Mouse (Mus musculus) olfactory bulb, adult 2 months (tissue): ENCODE measurements around the gene Utrn. TPM values are rescaled to one million over a fixed set of nuclear protein-coding genes. Genes with fewer than 3 reads are reported as not detected.

Source experiments
- H3K27ac ChIP-seq: fragments of 200-500 bp; 2 replicates; pipeline ENCODE4 v1.5.1; 2012; ENCODE audit warnings: low read depth, low read length; ENCODE audit not compliant: insufficient read depth
- H3K4me1 ChIP-seq: fragments of 200-500 bp; 2 replicates; pipeline ENCODE4 v1.6.1; 2012; ENCODE audit warnings: low read length; ENCODE audit not compliant: control insufficient read depth, insufficient read depth
- H3K4me3 ChIP-seq: fragments of 200-500 bp; 2 replicates; pipeline ENCODE4 v1.5.1; 2012; ENCODE audit warnings: mild to moderate bottlenecking, low read depth, low read length, moderate library complexity; ENCODE audit not compliant: insufficient read depth
- CTCF ChIP-seq: fragments of 200-500 bp; IDR thresholded peaks from 2 replicates; pipeline ENCODE4 v1.5.1; 2012; ENCODE audit warnings: low read depth, mild to moderate bottlenecking, low read length, moderate library complexity; ENCODE audit not compliant: insufficient read depth
- POLR2A ChIP-seq: fragments of 200-500 bp; IDR thresholded peaks from 2 replicates; pipeline ENCODE4 v1.6.1; 2012; ENCODE audit warnings: mild to moderate bottlenecking, low read depth, low read length, moderate library complexity; ENCODE audit not compliant: insufficient read depth
- WGBS: fragments of 180-500 bp; shearing (Covaris S2); methylation state at CpG from one replicate; pipeline ENCODE4 v1.1.7; 2018; 5-methylcytosine and 5-hydroxymethylcytosine counted together
- polyA plus RNA-seq: library from polyadenylated mRNA; stranded (reverse); fragments of >200 nt; gene quantifications from 2 replicates; pipeline ENCODE4 v1.2.4, GENCODE M21; 2012; ENCODE audit warnings: low replicate concordance; ENCODE audit not compliant: missing spikeins, insufficient read depth, insufficient read length

Utrn gene
- polyA plus RNA-seq, 1 experiment, result 80.1 TPM

DNA sequence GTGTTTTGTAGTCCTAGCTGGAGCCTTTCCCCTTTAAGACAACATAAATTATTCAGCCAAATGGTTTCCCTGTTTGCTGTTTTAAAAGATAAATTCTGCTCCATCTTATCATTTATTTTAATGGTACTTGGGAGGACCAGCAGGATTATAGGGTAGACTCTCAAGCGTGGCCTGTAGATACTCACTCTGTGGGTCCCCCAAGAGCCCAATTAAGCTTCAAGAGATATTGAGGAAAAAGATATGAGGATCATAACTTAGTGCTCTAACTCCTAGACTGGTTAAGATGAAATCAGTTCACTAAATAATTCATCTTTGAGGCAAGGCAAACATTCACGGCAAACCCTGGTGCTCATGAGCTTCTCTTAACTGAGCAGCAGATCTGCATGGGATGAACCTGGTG, 493.1 kb downstream of the Utrn start:
- H3K4me3 ChIP-seq, result no peak overlapping the region
- TF ChIP-seq POLR2A (no peak), CTCF (no peak)
- no peaks in the 10 kb centered on the region for H3K4me1 ChIP-seq
- H3K27ac ChIP-seq, result no peak overlapping the region
- WGBS, result 86% methylated on average over 2 of the region's 2 CpGs

DNA sequence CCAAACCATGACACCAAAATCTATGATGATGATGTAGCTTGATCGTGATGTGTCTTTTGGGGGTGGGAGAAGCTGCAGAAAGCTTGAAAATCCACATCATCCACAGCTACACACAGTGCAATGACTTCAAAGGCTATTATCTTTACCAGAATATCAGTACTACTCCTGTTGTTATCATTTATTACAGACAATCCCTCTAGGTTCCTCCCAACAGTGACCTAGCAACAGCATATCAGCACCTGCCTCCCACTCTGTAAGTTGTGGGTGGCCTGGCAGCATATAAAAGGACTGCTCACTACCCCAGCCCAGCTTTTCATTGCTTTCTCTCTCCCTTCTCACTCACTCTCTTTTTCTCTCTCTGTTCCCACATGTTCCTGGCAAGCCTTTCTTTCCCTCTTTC, 494.4 kb downstream of the Utrn start:
- WGBS, result 90% methylated on average over 1 of the region's 1 CpGs
- no peak overlapping the region for H3K27ac ChIP-seq
- TF ChIP-seq CTCF (no peak), POLR2A (no peak)
- no peak overlapping the region for H3K4me3 ChIP-seq
- H3K4me1 ChIP-seq, result no peaks in the 10 kb centered on the region

DNA sequence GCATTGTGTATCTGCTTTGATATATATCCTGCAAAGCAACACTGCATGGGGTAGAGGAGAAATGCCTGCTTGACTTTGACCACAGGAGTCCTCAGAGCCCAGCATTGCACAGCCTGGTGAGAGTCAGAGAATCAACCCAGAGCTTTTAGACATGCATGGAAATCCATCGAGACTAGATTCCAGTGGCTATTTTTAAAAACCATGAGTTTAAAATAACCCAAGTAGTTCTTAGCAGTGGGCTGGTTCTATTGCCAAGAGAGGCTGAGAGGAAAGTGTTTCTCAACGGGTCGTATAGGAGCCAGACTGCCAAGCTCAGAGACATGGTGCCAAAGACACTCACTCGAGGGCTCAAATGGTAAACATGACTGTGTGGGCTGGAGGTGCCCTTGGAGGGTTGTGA, 514.6 kb downstream of the Utrn start:
- no peak for TF ChIP-seq POLR2A
- no peak for TF ChIP-seq CTCF
- H3K27ac ChIP-seq, result no peak overlapping the region
- H3K4me1 ChIP-seq, result no peaks in the 10 kb centered on the region
- H3K4me3 ChIP-seq, result no peak overlapping the region
- WGBS, result 39% methylated on average over 4 of the region's 4 CpGs

GRCm38 (mm10) chr10:12354106-12354505, 515.1 kb downstream of the Utrn start:
- Histone ChIP-seq H3K4me1 (no peaks in the 10 kb centered on the region), H3K27ac (no peak overlapping the region), H3K4me3 (no peak overlapping the region)
- WGBS, result 81% methylated on average over 5 of the region's 5 CpGs
- no peak for TF ChIP-seq POLR2A
- no peak for TF ChIP-seq CTCF

- H3K4me3 ChIP-seq, result no peak overlapping the region
- 62% methylated on average over 10 of the region's 10 CpGs for WGBS
- TF ChIP-seq CTCF (no peak), POLR2A (no peak)
- no peaks in the 10 kb centered on the region for H3K4me1 ChIP-seq
- no peak overlapping the region for H3K27ac ChIP-seq
These were observed 529.2 kb downstream of the Utrn start for GRCm38 (mm10) chr10:12339704-12340558.

GRCm38 (mm10) chr10:12339005-12339703, 530.0 kb downstream of the Utrn start:
- TF ChIP-seq POLR2A (no peak), CTCF (no peak)
- Histone ChIP-seq H3K4me3 (no peak overlapping the region), H3K27ac (no peak overlapping the region), H3K4me1 (no peaks in the 10 kb centered on the region)
- 53% methylated on average over 9 of the region's 9 CpGs for WGBS

Other genes starting within 250 kb of the Utrn start
- not detected in 2 replicates for gene Stx11, start 94.9 kb upstream of the Utrn start, polyA plus RNA-seq
- gene Sf3b5, start 136.0 kb upstream of the Utrn start, polyA plus RNA-seq, result not detected in 2 replicates
- not detected in 2 replicates for gene Plagl1, start 191.1 kb upstream of the Utrn start, polyA plus RNA-seq